Mouse (Mus musculus) myocyte (in vitro differentiated cells): ENCODE results near the gene Rapgef4. TPM values are rescaled to one million over a fixed set of nuclear protein-coding genes. Genes with fewer than 3 reads are reported as not detected.

ENCODE experiments used
- H3K27me3 ChIP-seq: one replicate; pipeline ENCODE4 v1.6.1; 2011; ENCODE audit not compliant: control insufficient read depth, insufficient read depth, insufficient read length
- H3K36me3 ChIP-seq: one replicate; pipeline ENCODE4 v1.6.1; 2011; ENCODE audit not compliant: control insufficient read depth, insufficient read depth
- H3K4me2 ChIP-seq: one replicate; pipeline ENCODE4 v1.6.1; 2011; ENCODE audit warnings: low read depth, control low read depth
- H3K4me3 ChIP-seq: one replicate; pipeline ENCODE4 v1.5.1; 2011; ENCODE audit warnings: mild to moderate bottlenecking, control low read depth, moderate library complexity
- H3K79me2 ChIP-seq: one replicate; pipeline ENCODE4 v1.6.1; 2011; ENCODE audit not compliant: control insufficient read depth, insufficient read depth
- H3ac ChIP-seq: one replicate; pipeline ENCODE4 v1.6.1; 2011; ENCODE audit not compliant: control insufficient read depth, insufficient read length
- CEBPB ChIP-seq: IDR thresholded peaks from 2 replicates; pipeline ENCODE4 v1.6.1; 2011; ENCODE audit warnings: mild to moderate bottlenecking, moderate library complexity; ENCODE audit not compliant: poor library complexity, insufficient read depth, severe bottlenecking
- E2F4 ChIP-seq: IDR thresholded peaks from one replicate; pipeline ENCODE4 v1.6.1; 2011; ENCODE audit warnings: mild to moderate bottlenecking, control low read depth, moderate library complexity; ENCODE audit not compliant: insufficient read depth
- MAX ChIP-seq: IDR thresholded peaks from one replicate; pipeline ENCODE4 v1.6.1; 2011; ENCODE audit warnings: low read depth, mild to moderate bottlenecking, control low read depth
- MYOD1 ChIP-seq, 3 experiments: IDR thresholded peaks; one replicate each; pipeline ENCODE4 v1.6.1; 2011; ENCODE audit warnings: control low read depth in 2 of 3, low read depth in 2 of 3, mild to moderate bottlenecking in 2 of 3, moderate library complexity in 1 of 3; ENCODE audit not compliant: insufficient read length in 2 of 3, control insufficient read depth in 1 of 3
- MYOG ChIP-seq, 3 experiments: IDR thresholded peaks; one replicate each; pipeline ENCODE4 v1.6.1; 2011; ENCODE audit warnings: control low read depth in 2 of 3, low read depth in 2 of 3, mild to moderate bottlenecking in 2 of 3; ENCODE audit not compliant: insufficient read length in 2 of 3, control insufficient read depth in 1 of 3, insufficient read depth in 1 of 3
- POLR2A ChIP-seq: IDR thresholded peaks from one replicate; pipeline ENCODE4 v1.6.1; 2011; ENCODE audit warnings: low read depth, mild to moderate bottlenecking, control low read depth, moderate library complexity; ENCODE audit not compliant: insufficient read length
- POLR2AphosphoS2 ChIP-seq: IDR thresholded peaks from one replicate; pipeline ENCODE4 v1.6.1; 2011; ENCODE audit warnings: low read depth, control low read depth; ENCODE audit not compliant: insufficient read length
- REST ChIP-seq: IDR thresholded peaks from one replicate; pipeline ENCODE4 v1.6.1; 2011; ENCODE audit warnings: mild to moderate bottlenecking, control low read depth, moderate library complexity; ENCODE audit not compliant: insufficient read depth, insufficient read length
- SRF ChIP-seq: IDR thresholded peaks from one replicate; pipeline ENCODE4 v1.6.1; 2011; ENCODE audit warnings: low read depth; ENCODE audit not compliant: control insufficient read depth, insufficient read length
- TCF12 ChIP-seq: IDR thresholded peaks from one replicate; pipeline ENCODE4 v1.6.1; 2011; ENCODE audit warnings: mild to moderate bottlenecking, control low read depth; ENCODE audit not compliant: poor library complexity, insufficient read depth, severe bottlenecking
- TCF3 ChIP-seq: IDR thresholded peaks from one replicate; pipeline ENCODE4 v1.6.1; 2011; ENCODE audit warnings: low read depth, control low read depth; ENCODE audit not compliant: insufficient read length
- USF1 ChIP-seq: IDR thresholded peaks from one replicate; pipeline ENCODE4 v1.6.1; 2011; ENCODE audit warnings: low read depth, mild to moderate bottlenecking, control low read depth, moderate library complexity
- polyA plus RNA-seq: library from polyadenylated mRNA; unstranded; fragments of >200 nt; fragmentation: generic; extraction: Trizol; gene quantifications from one replicate; pipeline ENCODE4 v1.2.1, GENCODE M21; 2012; ENCODE audit warnings: missing spikeins

The Rapgef4 gene
- polyA plus RNA-seq, 1 experiment = 0.28 TPM

DNA sequence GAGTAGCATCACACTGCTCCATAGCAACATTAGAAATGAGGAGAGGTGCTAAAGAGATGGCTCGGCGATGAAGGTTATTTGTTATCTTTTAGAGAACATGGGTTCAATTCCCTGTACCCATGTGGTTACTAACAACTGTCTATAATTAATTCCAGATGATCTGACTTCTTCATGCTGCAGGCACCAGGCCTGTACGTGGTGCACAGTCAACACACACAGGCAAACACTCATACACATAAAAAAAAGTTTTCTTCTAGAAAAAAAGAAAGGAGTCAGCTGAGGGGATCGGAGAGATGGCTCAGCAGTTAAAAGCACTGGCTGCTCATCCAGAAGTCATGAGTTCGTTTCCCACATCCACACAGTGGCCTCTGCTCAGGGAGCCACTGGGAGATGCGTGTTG, 314.0 kb downstream of the Rapgef4 start:
- Histone ChIP-seq H3ac (no peak overlapping the region), H3K27me3 (no peaks in the 10 kb centered on the region), H3K36me3 (peaks cover 21% of the 10 kb centered on the region), H3K79me2 (peaks cover 78% of the 10 kb centered on the region), H3K4me3 (no peak overlapping the region), H3K4me2 (no peak overlapping the region)
- TF ChIP-seq MAX = no peak
- no peak for TF ChIP-seq CEBPB
- no peak for TF ChIP-seq TCF3
- TF ChIP-seq POLR2A = no peak
- no peak for TF ChIP-seq POLR2AphosphoS2
- TF ChIP-seq MYOG (IDR thresholded peaks at IDR 0.05; ENCODE audit: control insufficient read depth in 1 of 3, insufficient read depth in 1 of 3, insufficient read length in 2 of 3, low read depth in 2 of 3) = no peak
- TF ChIP-seq MYOD1 (IDR thresholded peaks at IDR 0.05; ENCODE audit: control insufficient read depth in 1 of 3, insufficient read length in 2 of 3, low read depth in 2 of 3) = no peak
- TF ChIP-seq SRF = no peak
- no peak for TF ChIP-seq E2F4
- TF ChIP-seq TCF12 = no peak
- TF ChIP-seq REST = no peak
- TF ChIP-seq USF1 = no peak

DNA sequence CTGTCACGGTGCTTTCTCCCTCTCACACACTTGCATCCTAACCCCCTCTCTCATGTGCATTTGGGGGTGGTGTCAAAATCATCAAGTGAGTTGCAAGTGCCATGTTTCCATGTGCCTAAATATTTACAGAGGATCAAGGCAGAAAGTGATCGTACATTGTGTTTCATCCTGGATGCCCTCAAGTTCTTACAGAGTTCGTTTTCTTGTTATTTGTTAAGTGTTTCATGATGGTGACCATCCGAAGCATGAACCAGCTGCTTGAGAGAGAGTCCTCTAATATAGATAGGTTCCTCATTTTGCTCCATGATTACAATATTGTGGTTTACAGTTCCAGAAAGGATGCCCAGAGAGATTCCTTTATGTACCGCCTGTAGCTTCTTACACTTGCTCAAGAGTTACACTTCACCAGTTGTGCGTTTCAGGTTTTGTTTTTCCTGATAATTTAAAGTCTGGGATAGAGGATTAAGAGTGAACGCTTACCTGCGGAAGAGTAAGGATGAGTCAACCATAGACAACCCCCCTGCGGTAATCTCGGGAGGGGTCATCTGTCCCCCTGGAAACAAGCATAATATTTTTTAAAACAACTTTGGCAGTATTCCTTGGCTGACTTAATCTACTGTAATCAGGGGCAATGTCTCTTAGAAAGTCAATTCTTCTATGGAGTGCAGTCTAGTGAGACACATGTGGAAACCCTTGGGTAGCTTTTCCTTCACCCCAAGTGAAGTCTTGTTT, 316.1 kb downstream of the Rapgef4 start:
- Histone ChIP-seq H3K36me3 (peaks cover 28% of the 10 kb centered on the region), H3ac (no peak overlapping the region), H3K4me3 (peak overlapping the region; percentile 3), H3K4me2 (peak overlapping the region; percentile 49), H3K79me2 (peaks cover 73% of the 10 kb centered on the region), H3K27me3 (no peaks in the 10 kb centered on the region)
- TF ChIP-seq CEBPB = peak; percentile 69; the same call in 1 of the 2 replicates
- TF ChIP-seq MAX = no peak

GRCm38 (mm10) chr2:72297716-72298082, 316.7 kb downstream of the Rapgef4 start:
- H3K27me3 ChIP-seq = no peaks in the 10 kb centered on the region
- H3K79me2 ChIP-seq = peaks cover 73% of the 10 kb centered on the region
- TF ChIP-seq TCF3 = no peak
- no peak overlapping the region for H3ac ChIP-seq
- H3K36me3 ChIP-seq = peaks cover 28% of the 10 kb centered on the region
- H3K4me3 ChIP-seq = peak overlapping the region; percentile 3
- H3K4me2 ChIP-seq = peak overlapping the region; percentile 49

DNA sequence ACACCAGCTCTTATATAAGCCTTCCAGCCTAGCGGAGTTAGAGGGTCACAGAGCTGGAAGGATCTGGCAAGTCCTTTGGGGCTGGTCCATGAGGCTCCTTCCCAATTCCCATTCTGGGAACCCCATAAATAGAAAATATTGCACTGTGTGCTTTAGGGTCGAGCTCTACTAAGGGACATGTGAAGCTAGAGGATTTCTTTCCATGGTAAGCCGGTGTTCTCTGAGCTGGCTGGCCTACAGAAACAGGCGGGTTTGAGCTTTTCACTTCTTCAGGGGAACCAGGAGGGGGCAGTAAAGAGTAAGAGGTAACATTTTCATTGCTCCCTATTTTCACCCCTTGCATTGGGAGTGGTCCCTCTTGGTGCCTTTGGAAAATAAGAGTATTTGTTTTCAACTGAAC, 317.4 kb downstream of the Rapgef4 start:
- Histone ChIP-seq H3ac (no peak overlapping the region), H3K4me2 (peak overlapping the region; percentile 49), H3K4me3 (peak overlapping the region; percentile 3), H3K27me3 (no peaks in the 10 kb centered on the region), H3K79me2 (peaks cover 73% of the 10 kb centered on the region), H3K36me3 (peaks cover 28% of the 10 kb centered on the region)
- TF ChIP-seq MYOD1 (IDR thresholded peaks at IDR 0.05; ENCODE audit: control insufficient read depth in 1 of 3, insufficient read length in 2 of 3, low read depth in 2 of 3) = no peak
- no peak for TF ChIP-seq TCF12
- no peak for TF ChIP-seq E2F4
- TF ChIP-seq TCF3 = no peak
- TF ChIP-seq POLR2A = no peak
- TF ChIP-seq USF1 = no peak
- no peak for TF ChIP-seq POLR2AphosphoS2
- no peak for TF ChIP-seq REST
- no peak for TF ChIP-seq MYOG (IDR thresholded peaks at IDR 0.05; ENCODE audit: control insufficient read depth in 1 of 3, insufficient read depth in 1 of 3, insufficient read length in 2 of 3, low read depth in 2 of 3)

DNA sequence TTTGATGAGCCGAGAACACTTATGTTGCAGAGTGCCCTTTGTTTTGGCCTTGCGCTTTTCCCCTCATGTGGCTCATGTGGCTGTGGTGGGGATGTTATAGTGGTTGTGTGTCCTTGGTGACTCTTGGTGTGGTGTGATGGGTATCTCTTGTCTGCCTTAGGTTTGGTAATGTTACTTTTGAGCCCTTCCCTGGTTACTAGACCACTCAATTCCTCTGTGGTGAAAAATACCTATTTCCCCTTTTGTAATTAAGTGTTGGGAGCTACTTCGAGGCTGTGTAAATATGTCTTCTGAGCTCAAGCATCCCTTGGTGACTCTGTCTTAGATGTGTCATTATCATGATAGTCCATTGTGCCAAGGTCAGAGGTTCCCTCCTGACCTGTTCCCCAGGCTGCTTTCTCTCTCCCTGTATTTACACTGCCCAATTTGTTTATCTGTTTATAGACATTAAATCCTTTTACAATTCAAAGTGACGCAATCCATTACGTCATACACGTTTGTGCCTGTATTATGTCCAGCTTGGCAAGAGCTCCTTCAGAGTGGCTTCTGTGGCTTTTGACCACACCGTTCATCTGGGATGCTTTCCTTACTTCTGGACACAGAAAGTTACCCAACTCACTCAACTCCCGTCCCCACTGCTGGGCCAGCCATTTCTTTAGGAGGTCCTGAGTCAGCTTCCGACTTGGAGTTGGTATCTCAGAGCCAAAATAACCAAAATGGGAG, 320.3 kb downstream of the Rapgef4 start:
- Histone ChIP-seq H3K36me3 (peaks cover 36% of the 10 kb centered on the region), H3ac (no peak overlapping the region), H3K4me2 (no peak overlapping the region), H3K79me2 (peaks cover 79% of the 10 kb centered on the region), H3K4me3 (no peak overlapping the region), H3K27me3 (no peaks in the 10 kb centered on the region)
- TF ChIP-seq REST = no peak
- peak; percentile 88 for TF ChIP-seq CEBPB
- no peak for TF ChIP-seq USF1
- no peak for TF ChIP-seq E2F4
